Mouse (Mus musculus) neural tube, embryonic 15.5 days (tissue): ENCODE measurements at regions not wholly inside any gene's neighbourhood (a gene's known extent, or its start where the extent isn't known, plus 50 kb on each side); places are given as distances from the start of the nearest gene placed in this dataset.

ENCODE experiments used
- ATAC-seq: fragments of 200-750 bp; cut with Nextera tagmentation; 2 replicates; pipeline ENCODE4 v1.8.0; 2017; ENCODE audit warnings: mild to moderate bottlenecking, moderate TSS enrichment, moderate library complexity; ENCODE audit not compliant: low FRiP score
- H3K27ac ChIP-seq: fragments of 300-500 bp; sonication (generic); replicated peaks from 2 replicates; pipeline ENCODE4 v1.5.1; 2015; ENCODE audit warnings: mild to moderate bottlenecking, inconsistent platforms
- H3K27me3 ChIP-seq: fragments of 300-500 bp; sonication (generic); replicated peaks from 2 replicates; pipeline ENCODE4 v1.6.1; 2015; ENCODE audit warnings: inconsistent platforms
- H3K36me3 ChIP-seq: fragments of 300-500 bp; sonication (generic); 2 replicates; pipeline ENCODE4 v1.6.1; 2015; ENCODE audit warnings: inconsistent platforms
- H3K4me1 ChIP-seq: fragments of 300-500 bp; sonication (generic); 2 replicates; pipeline ENCODE4 v1.6.1; 2015; ENCODE audit warnings: inconsistent platforms
- H3K4me2 ChIP-seq: fragments of 300-500 bp; sonication (generic); 2 replicates; pipeline ENCODE4 v1.6.1; 2015; ENCODE audit warnings: inconsistent platforms, mild to moderate bottlenecking, moderate library complexity
- H3K4me3 ChIP-seq: fragments of 300-500 bp; sonication (generic); replicated peaks from 2 replicates; pipeline ENCODE4 v1.5.1; 2015; ENCODE audit warnings: mild to moderate bottlenecking, inconsistent platforms
- H3K9ac ChIP-seq: fragments of 300-500 bp; sonication (generic); replicated peaks from 2 replicates; pipeline ENCODE4 v1.6.1; 2015; ENCODE audit warnings: mild to moderate bottlenecking, inconsistent platforms
- H3K9me3 ChIP-seq: fragments of 300-500 bp; sonication (generic); replicated peaks from 2 replicates; pipeline ENCODE4 v1.6.1; 2016; ENCODE audit warnings: inconsistent platforms
- WGBS: fragments of 180-500 bp; shearing (Covaris S2); methylation state at CpG from one replicate; pipeline ENCODE4 v1.1.7; 2015; ENCODE audit warnings: mixed read lengths; 5-methylcytosine and 5-hydroxymethylcytosine counted together

DNA sequence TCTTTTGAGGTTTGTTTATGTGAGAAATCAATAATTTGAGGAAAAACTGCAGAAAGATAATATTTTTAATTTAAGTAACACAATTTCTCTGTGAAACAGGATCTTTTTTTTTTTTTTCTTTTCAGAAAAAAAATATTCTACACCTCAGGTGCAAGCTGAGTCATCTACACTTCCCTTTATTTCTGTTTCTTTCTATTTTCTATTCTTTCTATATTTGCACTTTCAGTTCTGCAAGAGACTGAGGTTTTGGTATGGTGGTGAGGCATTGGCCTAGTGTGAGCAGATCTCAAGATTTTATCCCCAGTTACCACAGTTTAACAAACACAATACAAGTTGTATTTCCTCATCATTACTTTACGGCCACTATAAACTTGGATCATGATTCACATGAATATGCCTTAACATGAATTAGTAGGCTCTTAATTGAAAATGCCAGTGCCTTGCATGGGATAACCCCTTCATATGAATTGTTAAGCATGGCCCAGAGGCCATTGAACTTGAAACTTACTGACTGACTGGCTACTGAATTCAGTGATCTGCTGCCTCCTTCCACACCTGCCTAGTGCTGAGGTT lies 1278.1 kb downstream of the Stim2 start:
- no peak overlapping the region for H3K9ac ChIP-seq

DNA sequence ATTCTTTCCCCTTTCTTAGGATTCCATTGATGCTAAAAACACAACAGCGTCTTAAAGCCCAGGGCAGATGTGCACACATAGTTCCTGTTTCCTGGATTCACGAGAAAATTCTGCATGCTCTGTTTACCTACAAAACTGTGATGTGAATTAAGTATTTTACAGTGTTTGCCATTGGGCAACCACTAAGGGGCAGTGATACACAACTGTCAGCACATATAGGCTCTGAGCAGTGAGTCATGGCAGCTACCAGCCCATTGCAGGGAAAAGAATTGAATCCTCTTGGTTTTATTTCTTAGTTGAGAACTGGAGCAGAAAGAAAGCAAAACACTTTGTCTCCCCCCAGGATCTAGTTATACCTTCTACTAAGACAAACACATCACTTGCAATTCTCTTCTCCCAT lies 1295.0 kb downstream of the Stim2 start:
- ATAC-seq, result peak; percentile 66; the same call in 1 of the 2 replicates
- H3K4me2 ChIP-seq, result no peak overlapping the region
- H3K4me3 ChIP-seq, result no peak overlapping the region

More for the DNA sequence above, 1278.1 kb downstream of the Stim2 start:
- H3K27ac ChIP-seq, result no peak overlapping the region
- WGBS, result 98% methylated on average over 1 of the region's 1 CpGs
- no peaks in the 10 kb centered on the region for H3K4me1 ChIP-seq
- no peak overlapping the region for H3K4me2 ChIP-seq
- H3K9me3 ChIP-seq, result no peaks in the 10 kb centered on the region
- no peak for ATAC-seq
- no peaks in the 10 kb centered on the region for H3K27me3 ChIP-seq
- H3K4me3 ChIP-seq, result no peak overlapping the region
- H3K36me3 ChIP-seq, result no peaks in the 10 kb centered on the region

DNA sequence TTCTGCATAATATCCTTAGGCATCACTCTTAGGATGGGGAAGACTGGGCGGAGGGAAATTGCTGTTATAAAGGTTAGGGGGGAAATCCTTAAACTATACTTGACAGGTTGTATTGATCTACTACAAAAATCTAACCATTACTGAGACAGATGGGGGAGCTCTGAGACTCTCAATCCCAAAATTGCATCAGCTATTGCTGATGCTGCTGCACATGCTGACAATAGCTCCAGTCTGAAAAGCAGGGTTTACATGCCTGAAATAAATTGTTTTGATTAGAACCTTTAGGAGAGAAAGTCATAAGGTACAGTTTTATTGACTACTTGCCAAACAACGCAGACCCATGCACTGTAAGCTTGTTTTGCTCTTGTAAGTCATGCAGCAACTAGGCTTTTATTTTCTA lies 1295.7 kb downstream of the Stim2 start:
- Histone ChIP-seq H3K9ac (no peak overlapping the region), H3K4me1 (peaks cover 9% of the 10 kb centered on the region), H3K27ac (peak overlapping the region; percentile 14; the same call in 1 of the 2 replicates), H3K36me3 (no peaks in the 10 kb centered on the region), H3K4me2 (no peak overlapping the region), H3K27me3 (no peaks in the 10 kb centered on the region), H3K4me3 (no peak overlapping the region), H3K9me3 (no peaks in the 10 kb centered on the region)
- peak; percentile 83 for ATAC-seq
- 45% methylated on average over 2 of the region's 2 CpGs for whole genome bisulfite sequencing

More for the DNA sequence above, 1295.0 kb downstream of the Stim2 start:
- Histone ChIP-seq H3K27me3 (no peaks in the 10 kb centered on the region), H3K9ac (no peak overlapping the region), H3K36me3 (no peaks in the 10 kb centered on the region), H3K27ac (0 out of 2 replicates have a peak overlapping the region, but pooled peaks have one; percentile 14), H3K4me1 (peaks cover 9% of the 10 kb centered on the region), H3K9me3 (no peaks in the 10 kb centered on the region)
- 53% methylated on average over 2 of the region's 2 CpGs for WGBS

DNA sequence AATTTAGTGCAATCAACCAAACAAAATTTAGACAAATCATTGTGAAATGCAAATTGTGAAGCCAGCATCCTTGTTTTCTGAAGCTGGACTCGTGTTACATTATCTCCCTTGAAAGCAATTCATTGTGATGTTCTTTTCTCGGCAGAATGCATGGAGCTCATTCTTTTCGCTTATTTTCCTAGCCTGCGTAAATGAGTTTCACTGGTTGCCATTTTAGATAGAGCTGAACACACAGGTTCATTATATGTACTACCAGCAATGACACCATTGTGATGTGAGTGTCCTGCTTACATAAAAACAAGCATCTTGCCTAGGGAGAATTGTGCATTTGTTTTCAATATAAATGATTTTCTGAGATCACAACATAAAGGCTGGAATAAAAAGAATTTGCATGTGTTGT lies 1296.5 kb downstream of the Stim2 start:
- Histone ChIP-seq H3K4me3 (no peak overlapping the region), H3K27me3 (no peaks in the 10 kb centered on the region), H3K9ac (no peak overlapping the region), H3K9me3 (no peaks in the 10 kb centered on the region), H3K4me2 (no peak overlapping the region), H3K36me3 (no peaks in the 10 kb centered on the region), H3K4me1 (peaks cover 9% of the 10 kb centered on the region), H3K27ac (peak overlapping the region; percentile 11; the same call in 1 of the 2 replicates)
- WGBS, result 16% methylated on average over 4 of the region's 4 CpGs
- no peak for ATAC-seq

DNA sequence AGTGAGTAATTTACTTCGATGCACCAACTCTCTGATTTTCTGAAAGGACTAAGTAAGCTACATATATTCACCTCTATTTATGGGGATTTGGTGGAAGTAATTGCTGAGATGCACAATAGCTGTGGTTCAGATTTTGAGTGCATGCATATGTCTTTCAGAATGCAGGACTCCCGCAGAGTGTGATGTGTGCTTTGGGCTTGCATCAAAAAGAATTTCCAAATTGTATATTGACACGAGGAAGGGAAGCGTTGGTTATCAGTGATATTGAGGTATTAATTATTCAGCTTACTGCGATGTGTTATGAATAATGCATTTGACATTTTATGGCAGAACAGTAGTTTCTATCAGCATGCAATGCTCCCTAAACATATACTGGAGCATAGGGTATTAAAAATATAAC lies 1303.2 kb downstream of the Stim2 start:
- no peak overlapping the region for H3K9ac ChIP-seq
- H3K27ac ChIP-seq, result no peak overlapping the region
- no peak for ATAC-seq
- H3K4me2 ChIP-seq, result no peak overlapping the region
- no peaks in the 10 kb centered on the region for H3K4me1 ChIP-seq
- WGBS, result 60% methylated on average over 5 of the region's 5 CpGs
- H3K9me3 ChIP-seq, result no peaks in the 10 kb centered on the region
- no peaks in the 10 kb centered on the region for H3K27me3 ChIP-seq
- no peaks in the 10 kb centered on the region for H3K36me3 ChIP-seq
- no peak overlapping the region for H3K4me3 ChIP-seq

DNA sequence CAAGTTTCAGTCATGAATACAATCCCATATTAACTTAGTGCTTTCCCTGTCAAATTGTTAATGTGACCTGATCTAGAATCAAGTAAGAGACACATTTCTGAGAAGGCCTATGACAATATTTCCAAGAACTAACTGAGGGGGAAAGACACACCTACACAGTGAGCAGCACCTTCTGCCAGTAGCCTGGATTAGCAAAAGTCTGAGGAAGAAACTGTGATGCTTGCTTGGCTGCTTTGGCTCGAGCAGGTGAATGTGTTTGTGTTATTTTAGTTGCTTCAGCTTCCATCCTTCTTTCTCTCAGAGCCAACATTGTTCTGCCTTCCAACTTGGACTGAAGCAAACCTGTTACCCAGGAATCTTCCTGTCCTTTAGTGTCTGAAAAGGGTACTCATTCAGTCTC lies 1347.7 kb downstream of the Stim2 start:
- ATAC-seq, result no peak
- 86% methylated on average over 1 of the region's 1 CpGs for WGBS
- H3K9ac ChIP-seq, result no peak overlapping the region

DNA sequence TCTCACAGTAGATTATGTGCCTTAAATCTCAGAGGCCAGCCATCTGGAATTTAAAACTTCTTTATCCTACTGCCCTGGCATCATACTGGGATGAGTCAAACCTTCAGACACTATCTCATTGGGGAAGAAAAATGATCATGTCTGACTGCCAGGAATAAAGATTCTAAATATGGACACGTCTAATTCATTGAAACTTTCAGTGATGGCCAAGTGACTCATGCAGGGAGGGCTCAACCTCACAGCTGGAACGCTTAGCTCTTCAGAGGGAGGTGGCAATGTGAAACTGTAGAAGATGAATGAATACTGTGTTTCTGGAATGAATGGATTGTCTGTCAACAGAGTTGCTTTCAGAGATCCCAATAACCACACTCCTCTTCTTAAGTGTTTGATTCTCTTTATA lies 1357.2 kb downstream of the Stim2 start:
- Histone ChIP-seq H3K27me3 (no peaks in the 10 kb centered on the region), H3K36me3 (no peaks in the 10 kb centered on the region), H3K4me1 (no peaks in the 10 kb centered on the region), H3K4me2 (no peak overlapping the region), H3K4me3 (no peak overlapping the region), H3K9me3 (no peaks in the 10 kb centered on the region), H3K27ac (no peak overlapping the region), H3K9ac (no peak overlapping the region)
- ATAC-seq, result no peak
- WGBS, result 18% methylated on average over 2 of the region's 2 CpGs

More for the DNA sequence above, 1347.7 kb downstream of the Stim2 start:
- no peaks in the 10 kb centered on the region for H3K27me3 ChIP-seq
- H3K36me3 ChIP-seq, result no peaks in the 10 kb centered on the region
- H3K9me3 ChIP-seq, result no peaks in the 10 kb centered on the region
- H3K4me1 ChIP-seq, result no peaks in the 10 kb centered on the region
- H3K4me2 ChIP-seq, result no peak overlapping the region
- no peak overlapping the region for H3K4me3 ChIP-seq
- H3K27ac ChIP-seq, result no peak overlapping the region

DNA sequence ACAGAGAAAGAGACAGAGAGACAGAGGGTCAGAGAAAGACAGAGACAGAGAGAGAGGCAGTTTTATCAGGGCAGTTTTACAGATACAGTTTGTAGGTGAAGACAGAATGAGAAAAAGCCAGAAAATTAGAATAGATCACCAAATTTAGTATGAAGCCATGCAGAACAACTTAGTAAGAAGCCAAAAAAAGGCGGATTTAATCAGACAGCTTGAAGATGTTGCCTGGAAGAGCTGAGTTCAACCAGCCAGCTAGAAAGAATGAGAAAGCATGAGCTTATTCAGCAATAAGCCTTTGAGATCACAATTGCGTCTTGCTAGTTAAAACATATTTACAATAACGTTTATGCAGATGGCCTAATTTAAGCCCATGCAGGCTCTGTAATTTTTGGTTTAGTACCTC lies 1376.0 kb downstream of the Stim2 start:
- H3K9ac ChIP-seq, result no peak overlapping the region
- no peak for ATAC-seq
- no peak overlapping the region for H3K27ac ChIP-seq
- H3K4me1 ChIP-seq, result no peaks in the 10 kb centered on the region
- no peaks in the 10 kb centered on the region for H3K36me3 ChIP-seq
- H3K4me3 ChIP-seq, result no peak overlapping the region
- H3K9me3 ChIP-seq, result no peaks in the 10 kb centered on the region
- no peaks in the 10 kb centered on the region for H3K27me3 ChIP-seq
- no peak overlapping the region for H3K4me2 ChIP-seq
- 84% methylated on average over 3 of the region's 3 CpGs for WGBS

DNA sequence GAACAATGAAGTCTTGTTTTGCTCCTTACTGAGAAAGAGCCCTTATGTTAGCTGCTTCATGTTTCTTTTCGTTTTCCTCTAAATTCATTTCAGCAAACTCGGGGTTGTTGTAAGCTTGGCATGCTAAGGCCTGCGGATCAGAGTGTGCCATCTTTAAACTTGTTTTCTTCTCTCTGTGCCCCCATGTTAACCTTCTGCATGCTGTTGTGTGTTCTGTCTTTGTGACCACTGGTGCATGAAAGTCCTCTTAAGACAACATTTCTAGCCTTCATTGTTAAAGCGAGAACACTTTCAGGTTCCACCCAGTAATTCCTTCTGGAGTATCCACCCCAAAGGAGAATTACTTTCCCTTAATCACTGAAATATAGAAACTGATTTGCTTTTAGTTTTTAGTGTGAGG lies 1392.5 kb downstream of the Stim2 start:
- Histone ChIP-seq H3K27me3 (no peaks in the 10 kb centered on the region), H3K4me1 (no peaks in the 10 kb centered on the region), H3K36me3 (no peaks in the 10 kb centered on the region), H3K27ac (no peak overlapping the region), H3K9me3 (no peaks in the 10 kb centered on the region), H3K4me3 (no peak overlapping the region), H3K4me2 (no peak overlapping the region), H3K9ac (no peak overlapping the region)
- WGBS, result 22% methylated on average over 4 of the region's 4 CpGs
- ATAC-seq, result no peak

DNA sequence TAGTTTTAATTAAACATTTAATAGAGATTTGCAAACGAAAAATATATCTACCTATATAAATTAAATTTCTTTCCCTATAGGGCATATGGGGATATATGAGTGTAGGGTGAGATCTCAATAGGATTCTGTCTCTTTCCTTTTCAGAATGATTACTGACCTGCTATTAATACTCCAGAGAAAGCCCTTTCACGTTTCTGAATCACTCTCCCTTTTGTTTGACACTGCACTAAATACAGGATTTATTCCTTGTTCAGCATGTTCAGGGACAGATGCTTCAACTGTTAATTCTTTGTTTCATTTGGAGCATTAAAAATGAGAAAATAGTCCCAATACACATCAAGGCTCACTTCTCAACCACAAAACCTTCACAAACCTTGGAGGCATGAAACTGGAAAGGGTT lies 1397.7 kb downstream of the Stim2 start:
- Histone ChIP-seq H3K27me3 (no peaks in the 10 kb centered on the region), H3K27ac (no peak overlapping the region), H3K4me3 (no peak overlapping the region), H3K9me3 (no peaks in the 10 kb centered on the region), H3K4me1 (no peaks in the 10 kb centered on the region), H3K9ac (no peak overlapping the region), H3K36me3 (no peaks in the 10 kb centered on the region), H3K4me2 (no peak overlapping the region)
- no peak for ATAC-seq
- WGBS, result 18% methylated on average over 2 of the region's 2 CpGs

DNA sequence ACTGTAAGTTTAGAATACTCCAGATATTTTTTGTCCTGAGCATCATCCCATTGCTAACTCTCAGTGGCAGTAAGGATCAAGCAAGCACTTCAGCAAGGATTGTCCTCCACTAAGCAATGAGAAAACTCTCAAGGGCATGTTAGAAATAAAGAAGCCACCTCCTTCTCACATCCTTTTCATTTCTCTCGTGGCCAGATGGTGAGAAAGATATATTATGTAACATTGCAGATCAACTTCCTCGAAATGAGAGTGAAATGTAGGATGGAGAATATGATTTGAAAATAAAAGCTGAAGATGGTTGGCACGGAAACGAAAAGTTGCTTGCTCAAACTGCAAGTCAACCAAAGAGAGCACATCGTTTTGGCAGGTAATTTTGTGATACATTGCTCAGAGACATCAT lies 1417.8 kb downstream of the Stim2 start:
- H3K9ac ChIP-seq, result no peak overlapping the region
- WGBS, result 81% methylated on average over 5 of the region's 5 CpGs
- no peak for ATAC-seq
- H3K9me3 ChIP-seq, result no peaks in the 10 kb centered on the region
- no peaks in the 10 kb centered on the region for H3K4me1 ChIP-seq
- no peak overlapping the region for H3K4me2 ChIP-seq
- H3K36me3 ChIP-seq, result no peaks in the 10 kb centered on the region
- no peak overlapping the region for H3K27ac ChIP-seq
- H3K27me3 ChIP-seq, result no peaks in the 10 kb centered on the region
- no peak overlapping the region for H3K4me3 ChIP-seq

DNA sequence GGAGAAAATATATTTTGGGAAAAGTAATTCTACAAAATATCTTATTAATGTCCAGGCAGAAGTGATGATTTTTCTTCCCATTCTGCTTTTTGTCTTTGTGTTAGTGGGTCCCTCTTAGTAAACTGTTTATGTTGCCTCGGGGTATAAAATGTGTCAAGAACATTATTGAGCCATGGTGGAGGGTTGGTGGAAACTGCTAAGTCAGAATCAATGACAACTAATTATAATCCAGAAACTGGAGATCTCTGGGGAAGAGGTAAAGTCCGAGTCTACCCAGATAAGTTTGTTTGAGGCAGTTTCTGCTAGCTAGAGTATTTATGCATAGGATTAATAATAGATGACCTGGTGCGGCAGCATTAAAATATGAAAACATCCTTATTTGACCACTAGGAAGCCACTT lies 1440.9 kb downstream of the Stim2 start:
- H3K9me3 ChIP-seq, result no peaks in the 10 kb centered on the region
- H3K9ac ChIP-seq, result no peak overlapping the region
- 81% methylated on average over 3 of the region's 3 CpGs for WGBS
- no peaks in the 10 kb centered on the region for H3K4me1 ChIP-seq
- H3K4me2 ChIP-seq, result no peak overlapping the region
- no peaks in the 10 kb centered on the region for H3K27me3 ChIP-seq
- H3K27ac ChIP-seq, result no peak overlapping the region
- H3K36me3 ChIP-seq, result no peaks in the 10 kb centered on the region
- no peak for ATAC-seq
- H3K4me3 ChIP-seq, result no peak overlapping the region

DNA sequence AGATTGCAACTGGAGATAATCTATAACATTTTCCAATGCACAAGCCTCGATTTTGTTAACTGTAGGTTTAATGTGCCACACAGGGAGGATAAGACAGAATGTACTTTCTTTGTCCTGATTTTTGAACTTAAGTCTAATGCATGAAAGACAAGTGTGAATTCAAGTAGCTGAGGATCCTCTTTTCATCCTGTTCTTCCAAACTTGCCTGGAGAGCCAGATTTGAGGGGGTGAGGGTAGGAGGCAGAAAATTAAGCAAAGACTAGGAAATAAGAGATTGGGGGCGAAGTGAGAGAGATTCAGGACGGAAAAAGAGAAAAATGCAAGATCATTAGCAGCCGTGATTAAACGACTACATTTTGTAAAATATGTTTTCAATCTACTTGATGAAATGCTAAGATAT lies 1450.8 kb downstream of the Stim2 start:
- no peak overlapping the region for H3K9ac ChIP-seq
- no peaks in the 10 kb centered on the region for H3K36me3 ChIP-seq

More for the DNA sequence above, 1450.8 kb downstream of the Stim2 start:
- no peak for ATAC-seq
- WGBS, result 71% methylated on average over 5 of the region's 5 CpGs
- Histone ChIP-seq H3K9me3 (no peaks in the 10 kb centered on the region), H3K27ac (no peak overlapping the region), H3K4me3 (no peak overlapping the region), H3K27me3 (no peaks in the 10 kb centered on the region), H3K4me2 (no peak overlapping the region), H3K4me1 (no peaks in the 10 kb centered on the region)
